Mouse (Mus musculus) erythroblast, embryonic 14.5 days (primary cell): Measurements from ENCODE around the gene Olfr51.

Experiments
- GATA1 ChIP-seq: IDR thresholded peaks from 2 replicates; pipeline ENCODE4 v1.6.1; 2012; ENCODE audit warnings: low read length, inconsistent platforms, mixed read lengths
- TAL1 ChIP-seq: IDR thresholded peaks from 3 replicates; pipeline ENCODE4 v1.6.1; 2012; ENCODE audit warnings: low read length, inconsistent platforms, mixed read lengths

- TF ChIP-seq GATA1 (no peak), TAL1 (no peak)
These were observed 49.7 kb upstream of the Olfr51 start, which contains the start of gene Prop1 for GRCm38 (mm10) chr11:50953665-50954064.
